9 mouse cellular contexts compared by ENCODE assay signal in genomic region chr16:92139386-92140261, GRCm38 (mm10).
DNase-seq lines count a peak whose midpoint lies in the region; ATAC-seq and TF ChIP-seq lines count a peak whose summit lies in the region.
"Had no signal": no experiment of that assay in that cellular context is flagged by ENCODE, and none has a peak within 500 bp of the region (broad histone marks: within the 10 kb centered on the region; RNA-seq: fewer than 3 reads in every experiment).

No protein-coding gene starts in this region.

- TF ChIP-seq CTCF in stomach, postnatal 0 days (IDR thresholded peaks at IDR 0.05; ENCODE audit: low read depth): no peak

- no peak overlapping the region for H3K4me2 ChIP-seq in hindbrain, embryonic 16.5 days (ENCODE audit: low read length)
- no peak overlapping the region for H3K4me2 ChIP-seq in stomach, postnatal 0 days (replicated peaks; ENCODE audit: low read depth)
- H3K4me2 ChIP-seq: liver, embryonic 15.5 days had no signal

- peaks cover 9% of the 10 kb centered on the region; the same call in 1 of the 2 replicates for H3K4me1 ChIP-seq in hindbrain, embryonic 16.5 days (ENCODE audit: control insufficient read depth, insufficient read depth, low read depth, low read length)
- H3K4me1 ChIP-seq in stomach, postnatal 0 days (replicated peaks; ENCODE audit: control insufficient read depth, insufficient read depth): no peaks in the 10 kb centered on the region
- H3K4me1 ChIP-seq: liver, embryonic 15.5 days had no signal

- DNase-seq in frontal cortex, postnatal 10 days (ENCODE audit: low spot score in 2 of 2): no peak
- peak; percentile 14 for DNase-seq in right cerebral cortex, postnatal 25 days
- DNase-seq in right cerebral cortex, postnatal 36 days (ENCODE audit: low spot score in 2 of 2): no peak
- DNase-seq in lung, postnatal 4 days: no peak
- DNase-seq in stomach, postnatal 0 days (ENCODE audit: low spot score): no peak
- no peak for DNase-seq in ovary, adult 18-20 months (ENCODE audit: low spot score)

- H3K27ac ChIP-seq in hindbrain, embryonic 16.5 days (ENCODE audit: low read depth, low read length): peak overlapping the region; percentile 46
- no peak overlapping the region for H3K27ac ChIP-seq in stomach, postnatal 0 days (replicated peaks)
- H3K27ac ChIP-seq: liver, embryonic 15.5 days had no signal

- ATAC-seq in frontal cortex, adult (ENCODE audit: low TSS enrichment): peak; percentile 80
- peak; percentile 51; the same call in 1 of the 2 replicates for ATAC-seq in hindbrain, embryonic 16.5 days
- ATAC-seq in stomach, postnatal 0 days (ENCODE audit: low FRiP score, low TSS enrichment): no peak

- no peaks in the 10 kb centered on the region for H3K36me3 ChIP-seq in hindbrain, embryonic 16.5 days (ENCODE audit: control insufficient read depth, insufficient read depth, low read length)
- no peaks in the 10 kb centered on the region for H3K36me3 ChIP-seq in stomach, postnatal 0 days (ENCODE audit: control insufficient read depth, insufficient read depth, low read length)
- H3K36me3 ChIP-seq: liver, embryonic 15.5 days had no signal

- H3K4me3 ChIP-seq in hindbrain, embryonic 16.5 days (ENCODE audit: low read length): no peak overlapping the region
- H3K4me3 ChIP-seq in stomach, postnatal 0 days (ENCODE audit: low read depth, low read length): no peak overlapping the region
- H3K4me3 ChIP-seq: liver, embryonic 15.5 days had no signal

- no peak for TF ChIP-seq EP300 in stomach, postnatal 0 days (optimal IDR thresholded peaks at IDR 0.05)

- H3K27me3 ChIP-seq in hindbrain, embryonic 16.5 days (replicated peaks; ENCODE audit: control insufficient read depth, insufficient read depth, low read length): no peaks in the 10 kb centered on the region
- H3K27me3 ChIP-seq in stomach, postnatal 0 days (ENCODE audit: control insufficient read depth, insufficient read depth, low read length): no peaks in the 10 kb centered on the region
- H3K27me3 ChIP-seq: liver, embryonic 15.5 days had no signal

- H3K9ac ChIP-seq in hindbrain, embryonic 16.5 days (ENCODE audit: low read depth, low read length): no peak overlapping the region
- H3K9ac ChIP-seq in stomach, postnatal 0 days (ENCODE audit: low read length): no peak overlapping the region
- H3K9ac ChIP-seq: liver, embryonic 15.5 days had no signal

- no peaks in the 10 kb centered on the region for H3K9me3 ChIP-seq in hindbrain, embryonic 16.5 days (ENCODE audit: control insufficient read depth, low read length)
- no peaks in the 10 kb centered on the region for H3K9me3 ChIP-seq in stomach, postnatal 0 days (ENCODE audit: control insufficient read depth, low read length)
- H3K9me3 ChIP-seq: liver, embryonic 15.5 days had no signal

- 28% methylated on average over 15 of the region's 15 CpGs for WGBS in hindbrain, embryonic 16.5 days
- 71% methylated on average over 15 of the region's 15 CpGs for WGBS in stomach, postnatal 0 days
